ENCODE assay signal across 8 mouse cellular contexts in the genomic region with DNA sequence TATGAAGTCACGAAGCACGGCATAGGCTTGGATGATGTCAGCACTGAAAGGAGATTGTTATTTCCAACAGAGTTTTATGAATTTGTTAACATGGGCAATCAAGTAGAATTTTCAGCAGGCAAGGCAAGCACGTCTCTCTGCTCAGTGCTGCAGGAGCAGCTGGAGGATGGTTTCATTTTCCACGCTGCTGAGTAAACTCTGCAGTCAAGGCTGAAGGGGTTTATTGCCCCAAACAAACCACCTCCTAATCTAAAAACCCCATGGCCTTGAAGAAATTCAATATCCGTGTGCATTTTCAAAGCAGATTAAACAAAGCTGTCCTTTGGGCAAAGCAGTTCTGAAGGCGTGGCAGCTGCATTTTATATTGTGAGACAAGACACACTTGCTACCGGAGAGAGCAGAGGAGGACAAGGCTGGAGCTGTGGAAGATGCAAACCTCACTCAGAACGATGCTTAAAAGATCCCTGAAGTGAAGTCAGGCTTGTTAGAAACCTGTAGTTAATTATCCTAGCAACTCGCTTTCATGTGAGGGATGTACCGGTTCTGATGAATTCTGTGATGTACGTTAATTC.
DNase-seq lines count a peak whose midpoint lies in the region; ATAC-seq and TF ChIP-seq lines count a peak whose summit lies in the region.

No protein-coding gene starts in this region.

- H3K4me3 ChIP-seq in gastrocnemius, adult 2 months = peak overlapping the region; percentile 65
- H3K4me3 ChIP-seq in limb, embryonic 15.5 days = peak overlapping the region; percentile 26

- ATAC-seq in limb, embryonic 15.5 days (ENCODE audit: insufficient number of reproducible peaks, low FRiP score, low TSS enrichment, low read depth) = no peak

- peak; percentile 17 for DNase-seq in gastrocnemius, adult 2 months
- no peak for DNase-seq in gastrocnemius, postnatal 25 days
- DNase-seq in ovary, adult 18-20 months (ENCODE audit: low spot score) = peak; percentile 23
- no peak for DNase-seq in ovary, postnatal 10 days (ENCODE audit: low spot score)
- no peak for DNase-seq in spleen, adult 18-20 months
- no peak for DNase-seq in gastrocnemius, adult 8-10 months (ENCODE audit: low spot score in 2 of 2)
- DNase-seq in cerebellum, adult 11-12 months = no peak

- 0 out of 2 replicates have a peak, but pooled peaks cover 3% of the 10 kb centered on the region for H3K4me1 ChIP-seq in limb, embryonic 15.5 days

- no peaks in the 10 kb centered on the region for H3K9me3 ChIP-seq in limb, embryonic 15.5 days

- no peak overlapping the region for H3K9ac ChIP-seq in limb, embryonic 15.5 days

- no peaks in the 10 kb centered on the region for H3K27me3 ChIP-seq in limb, embryonic 15.5 days

- H3K27ac ChIP-seq in gastrocnemius, adult 2 months = peak overlapping the region; percentile 40; the same call in 1 of the 2 replicates
- no peak overlapping the region for H3K27ac ChIP-seq in limb, embryonic 15.5 days

- WGBS in limb, embryonic 15.5 days = 36% methylated on average over 11 of the region's 11 CpGs

- H3K4me2 ChIP-seq in limb, embryonic 15.5 days = peak overlapping the region; percentile 26; the same call in 1 of the 2 replicates

- no peaks in the 10 kb centered on the region for H3K36me3 ChIP-seq in limb, embryonic 15.5 days

- intact Hi-C loops in gastrocnemius, adult 2 months (cut with DNase I) = no loop called here

- no peak for TF ChIP-seq CTCF in gastrocnemius, adult 2 months (IDR thresholded peaks at IDR 0.05)

Comparison
In these comparisons a context has a peak if more than half of its experiments do, and no peak if none do; other contexts are left out.
1. DNase-seq: peak in gastrocnemius, adult 2 months (single experiment) and ovary, adult 18-20 months (single experiment); none in gastrocnemius, postnatal 25 days (single experiment), ovary, postnatal 10 days (single experiment), spleen, adult 18-20 months (0 of 2), gastrocnemius, adult 8-10 months (0 of 2) and cerebellum, adult 11-12 months (single experiment).